Mouse (Mus musculus) embryonic fibroblast, embryonic 13.5 days (primary cell): Measurements from ENCODE around the gene Igsf21. TPM values are rescaled to one million over a fixed set of nuclear protein-coding genes. Genes with fewer than 3 reads are reported as not detected.

Source experiments
- H3K27ac ChIP-seq: 2 replicates; pipeline ENCODE4 v1.5.1; 2012; ENCODE audit warnings: low read length, control low read depth, inconsistent platforms; ENCODE audit not compliant: insufficient read depth
- H3K4me1 ChIP-seq: 2 replicates; pipeline ENCODE4 v1.6.1; 2011; ENCODE audit warnings: low read length; ENCODE audit not compliant: control insufficient read depth, insufficient read depth
- H3K4me3 ChIP-seq: 2 replicates; pipeline ENCODE4 v1.5.1; 2011; ENCODE audit warnings: mild to moderate bottlenecking, control low read depth, low read length; ENCODE audit not compliant: insufficient read depth
- CTCF ChIP-seq: IDR thresholded peaks from 2 replicates; pipeline ENCODE4 v1.5.1; 2011; ENCODE audit warnings: mild to moderate bottlenecking, control low read depth, low read length, moderate library complexity, borderline replicate concordance; ENCODE audit not compliant: insufficient read depth
- POLR2A ChIP-seq: IDR thresholded peaks from 2 replicates; pipeline ENCODE4 v1.6.1; 2011; ENCODE audit warnings: low read depth, mild to moderate bottlenecking, control low read depth, low read length, moderate library complexity
- polyA plus RNA-seq: library from polyadenylated mRNA; stranded (reverse); fragments of >200 nt; gene quantifications from 2 replicates; pipeline ENCODE4 v1.2.4, GENCODE M21; 2011; ENCODE audit warnings: low read depth; ENCODE audit not compliant: missing spikeins, insufficient read length

The Igsf21 gene
- polyA plus RNA-seq, 1 experiment, result not detected

GRCm38 (mm10) chr4:140237305-140237741 is 9.3 kb downstream of the Igsf21 start:
- Histone ChIP-seq H3K27ac (no peak overlapping the region), H3K4me3 (no peak overlapping the region), H3K4me1 (no peaks in the 10 kb centered on the region)
- TF ChIP-seq CTCF, result no peak
- no peak for TF ChIP-seq POLR2A

GRCm38 (mm10) chr4:140235361-140236153 is 11.0 kb downstream of the Igsf21 start:
- TF ChIP-seq CTCF, result no peak
- TF ChIP-seq POLR2A, result no peak
- Histone ChIP-seq H3K4me3 (no peak overlapping the region), H3K4me1 (no peaks in the 10 kb centered on the region), H3K27ac (no peak overlapping the region)

DNA sequence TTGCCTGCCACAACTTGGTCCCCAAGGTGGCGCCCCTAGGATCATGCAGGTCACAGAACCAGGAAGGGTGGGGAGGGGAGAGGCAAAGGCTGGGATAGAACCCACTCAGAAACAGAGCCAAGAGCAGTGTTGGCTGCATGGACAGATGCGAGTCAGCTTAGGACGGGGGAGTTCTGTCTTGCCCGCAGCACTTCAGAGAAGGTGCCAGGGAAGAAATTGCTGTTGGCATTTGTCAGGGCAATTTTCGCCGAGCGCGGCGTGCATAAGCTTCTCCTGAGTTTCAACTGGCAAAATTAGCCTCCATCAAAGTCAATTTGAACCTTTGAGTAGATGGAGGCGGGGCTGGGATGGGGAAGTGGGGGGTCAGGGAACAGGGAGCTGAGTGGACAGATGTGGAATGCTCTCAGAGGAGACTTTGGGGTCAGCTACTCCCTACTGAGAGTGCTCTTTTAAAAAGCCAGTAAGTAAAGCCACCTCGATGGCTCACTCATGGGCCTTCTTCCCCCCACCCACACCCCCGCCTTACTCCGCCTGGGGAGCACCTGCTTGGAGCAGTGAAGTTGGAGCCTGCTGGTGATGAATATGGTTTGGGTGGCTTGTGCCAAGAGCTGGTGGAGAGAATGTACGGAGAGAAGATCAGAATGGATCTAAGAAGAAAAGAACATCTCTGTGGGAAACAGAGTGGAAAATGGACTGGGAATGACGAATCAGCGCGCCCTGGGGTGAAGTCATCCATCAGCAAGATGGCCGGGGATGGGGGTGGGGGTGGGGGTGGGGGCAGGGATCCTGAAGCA is 12.0 kb downstream of the Igsf21 start:
- TF ChIP-seq CTCF (no peak), POLR2A (no peak)

DNA sequence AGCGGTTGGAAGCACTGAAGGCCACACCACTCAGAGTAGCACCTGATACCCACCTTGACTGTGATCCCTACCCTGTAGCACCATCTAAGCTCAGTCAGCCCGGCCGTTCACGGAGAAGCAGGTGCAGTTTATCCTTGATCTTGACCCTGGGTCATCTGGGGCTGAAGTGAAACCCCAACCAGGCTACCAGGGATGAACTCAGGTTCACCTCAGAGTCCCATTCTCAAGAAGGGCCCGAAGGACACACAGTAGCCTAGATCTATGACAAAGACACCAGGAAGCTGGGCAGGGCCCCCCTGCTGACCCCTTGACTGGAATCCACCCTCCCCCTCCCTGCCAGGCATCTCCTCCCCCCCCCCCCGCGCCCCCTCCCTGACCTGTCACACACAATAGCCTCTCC is 18.7 kb downstream of the Igsf21 start:
- no peak overlapping the region for H3K27ac ChIP-seq
- H3K4me3 ChIP-seq, result no peak overlapping the region
- H3K4me1 ChIP-seq, result no peaks in the 10 kb centered on the region
- no peak for TF ChIP-seq CTCF
- no peak for TF ChIP-seq POLR2A

More for the DNA sequence above, 12.0 kb downstream of the Igsf21 start:
- H3K27ac ChIP-seq, result no peak overlapping the region
- no peak overlapping the region for H3K4me3 ChIP-seq
- no peaks in the 10 kb centered on the region for H3K4me1 ChIP-seq

- Histone ChIP-seq H3K4me3 (no peak overlapping the region), H3K4me1 (no peaks in the 10 kb centered on the region), H3K27ac (no peak overlapping the region)
- no peak for TF ChIP-seq POLR2A
- TF ChIP-seq CTCF, result no peak
These were observed 21.4 kb downstream of the Igsf21 start for GRCm38 (mm10) chr4:140225204-140225603.

DNA sequence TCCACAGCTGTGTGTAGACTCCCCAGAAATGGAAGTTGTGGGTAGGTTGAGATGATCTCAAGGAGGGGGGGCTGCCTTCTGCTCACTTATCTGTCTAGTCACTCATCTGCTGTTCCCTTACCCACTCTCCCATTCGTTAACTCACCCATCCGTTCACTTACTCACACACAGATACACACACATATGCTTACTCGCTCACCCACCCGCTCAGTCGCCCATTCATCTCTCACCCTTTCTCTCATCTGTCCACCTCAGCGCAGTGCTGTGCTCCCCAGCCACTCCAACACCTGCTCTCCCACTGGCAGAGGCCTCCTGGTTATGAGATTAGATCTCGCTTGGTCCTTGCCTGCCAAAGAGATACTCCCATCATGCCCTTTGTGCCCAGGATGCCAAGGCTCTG is 22.1 kb downstream of the Igsf21 start:
- Histone ChIP-seq H3K27ac (no peak overlapping the region), H3K4me3 (no peak overlapping the region), H3K4me1 (no peaks in the 10 kb centered on the region)
- TF ChIP-seq CTCF (no peak), POLR2A (no peak)

DNA sequence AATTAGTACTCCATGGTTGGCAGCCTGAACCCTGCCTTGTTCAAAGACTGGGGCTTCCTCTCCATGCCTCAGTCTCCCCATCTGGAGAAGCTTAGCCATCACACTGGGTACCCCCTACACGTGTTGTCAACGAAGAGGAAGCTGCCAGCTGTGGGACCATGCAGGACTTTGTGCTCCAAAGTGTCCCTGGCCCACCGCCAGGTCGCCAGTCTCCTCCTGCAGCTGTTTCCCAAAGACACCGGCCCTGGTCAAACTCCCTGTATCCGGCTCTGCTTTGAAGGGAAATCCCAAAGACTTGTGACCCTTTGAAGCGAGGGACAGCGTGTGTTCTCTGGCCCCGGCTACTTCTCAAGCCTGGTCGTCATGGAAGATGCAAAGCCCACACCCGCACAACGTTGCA is 23.5 kb downstream of the Igsf21 start:
- H3K4me1 ChIP-seq, result no peaks in the 10 kb centered on the region
- TF ChIP-seq CTCF (no peak), POLR2A (no peak)
- no peak overlapping the region for H3K4me3 ChIP-seq
- H3K27ac ChIP-seq, result no peak overlapping the region

GRCm38 (mm10) chr4:140220326-140221093 is 26.1 kb downstream of the Igsf21 start:
- no peak for TF ChIP-seq POLR2A
- no peak for TF ChIP-seq CTCF
- Histone ChIP-seq H3K27ac (no peak overlapping the region), H3K4me3 (no peak overlapping the region), H3K4me1 (no peaks in the 10 kb centered on the region)
